Comparison of ENCODE assay signal across 20 mouse cellular contexts in genomic region chr2:124705806-124706205, GRCm38 (mm10).
A peak's percentile ranks its signal among the peaks of the same experiment; 100 is the strongest.
DNase-seq lines count a peak whose midpoint lies in the region; ATAC-seq and TF ChIP-seq lines count a peak whose summit lies in the region.
"Had no signal": no experiment of that assay in that cellular context is flagged by ENCODE, and none has a peak within 500 bp of the region (broad histone marks: within the 10 kb centered on the region; RNA-seq: fewer than 3 reads in every experiment).

No protein-coding gene starts in this region.

- WGBS in heart, embryonic 11.5 days (ENCODE audit: insufficient replicate concordance): 39% methylated on average over 4 of the region's 4 CpGs
- 35% methylated on average over 4 of the region's 4 CpGs for WGBS in limb, embryonic 11.5 days
- WGBS in limb, embryonic 10.5 days: 44% methylated on average over 4 of the region's 4 CpGs
- WGBS in lung, adult 2 months: 59% methylated on average over 4 of the region's 4 CpGs

- H3K9me3 ChIP-seq in heart, embryonic 11.5 days (replicated peaks; ENCODE audit: control insufficient read depth, low read length): no peaks in the 10 kb centered on the region
- H3K9me3 ChIP-seq in limb, embryonic 11.5 days (ENCODE audit: control insufficient read depth, low read length): no peaks in the 10 kb centered on the region
- no peaks in the 10 kb centered on the region for H3K9me3 ChIP-seq in limb, embryonic 10.5 days (replicated peaks)
- H3K9me3 ChIP-seq: forebrain, embryonic 12.5 days; hindbrain, embryonic 15.5 days; intestine, embryonic 15.5 days; neural tube, embryonic 15.5 days had no signal

- H3K9ac ChIP-seq in heart, embryonic 11.5 days (ENCODE audit: low read depth, low read length): no peak overlapping the region
- H3K9ac ChIP-seq in limb, embryonic 11.5 days (ENCODE audit: low read length): no peak overlapping the region
- H3K9ac ChIP-seq: forebrain, embryonic 12.5 days; hindbrain, embryonic 15.5 days; intestine, embryonic 15.5 days; neural tube, embryonic 15.5 days had no signal

- no peaks in the 10 kb centered on the region for H3K4me1 ChIP-seq in heart, embryonic 11.5 days (ENCODE audit: control insufficient read depth, insufficient read depth, low read length)
- 0 out of 2 replicates have a peak, but pooled peaks cover 3% of the 10 kb centered on the region for H3K4me1 ChIP-seq in limb, embryonic 11.5 days (ENCODE audit: control insufficient read depth, insufficient read depth, low read length)
- H3K4me1 ChIP-seq in limb, embryonic 10.5 days: peaks cover 16% of the 10 kb centered on the region; the same call in 1 of the 2 replicates
- H3K4me1 ChIP-seq in lung, adult 2 months (ENCODE audit: control insufficient read depth, insufficient read depth, low read length): no peaks in the 10 kb centered on the region; the same call in 1 of the 2 replicates
- H3K4me1 ChIP-seq: hindbrain, embryonic 15.5 days; intestine, embryonic 15.5 days; neural tube, embryonic 15.5 days had no signal

- no peak for DNase-seq in heart, postnatal 10 days
- DNase-seq in limb, embryonic 11.5 days (ENCODE audit: low spot score): no peak
- DNase-seq in limb, embryonic 10.5 days (ENCODE audit: low spot score): no peak
- DNase-seq in forelimb bud, embryonic 11.5 days (ENCODE audit: low read depth, low spot score): peak; percentile 11
- DNase-seq in thymus, postnatal 0 days (ENCODE audit: low spot score): no peak
- DNase-seq in lung, adult 2 months: no peak
- DNase-seq: B cell, adult 2 months; cerebellum, adult 18-20 months; cerebellum, postnatal 36 days; gastrocnemius, postnatal 14 days; lung, adult 18-20 months; spleen, adult 18-20 months; thymus, adult 18-20 months had no signal

- no peak overlapping the region for H3K4me3 ChIP-seq in heart, embryonic 11.5 days (ENCODE audit: low read depth, low read length)
- H3K4me3 ChIP-seq in limb, embryonic 11.5 days (ENCODE audit: low read depth, low read length): no peak overlapping the region
- H3K4me3 ChIP-seq in limb, embryonic 10.5 days: no peak overlapping the region
- no peak overlapping the region for H3K4me3 ChIP-seq in lung, adult 2 months (replicated peaks; ENCODE audit: extremely low read depth, low read depth, low read length)
- H3K4me3 ChIP-seq: forebrain, embryonic 12.5 days; hindbrain, embryonic 15.5 days; intestine, embryonic 15.5 days; megakaryocyte, embryonic 14.5 days; neural tube, embryonic 15.5 days had no signal

- no peak for ATAC-seq in heart, embryonic 11.5 days (replicated peaks; ENCODE audit: insufficient number of reproducible peaks, low FRiP score, low TSS enrichment)
- 0 out of 2 replicates have a peak, but pooled peaks have one; percentile 72 for ATAC-seq in limb, embryonic 11.5 days (ENCODE audit: insufficient number of reproducible peaks, low FRiP score, low TSS enrichment, low read depth)
- ATAC-seq: intestine, embryonic 15.5 days; midbrain, embryonic 16.5 days had no signal

- no peaks in the 10 kb centered on the region for H3K36me3 ChIP-seq in heart, embryonic 11.5 days (ENCODE audit: control insufficient read depth, insufficient read depth, low read length)
- H3K36me3 ChIP-seq in limb, embryonic 11.5 days (ENCODE audit: control insufficient read depth, insufficient read depth, low read length): no peaks in the 10 kb centered on the region
- no peaks in the 10 kb centered on the region for H3K36me3 ChIP-seq in limb, embryonic 10.5 days
- H3K36me3 ChIP-seq: forebrain, embryonic 12.5 days; hindbrain, embryonic 15.5 days; intestine, embryonic 15.5 days; neural tube, embryonic 15.5 days had no signal

- H3K4me2 ChIP-seq in heart, embryonic 11.5 days: no peak overlapping the region
- H3K4me2 ChIP-seq in limb, embryonic 11.5 days (ENCODE audit: low read depth, severe bottlenecking): no peak overlapping the region
- H3K4me2 ChIP-seq: forebrain, embryonic 12.5 days; hindbrain, embryonic 15.5 days; intestine, embryonic 15.5 days; neural tube, embryonic 15.5 days had no signal

- H3K27me3 ChIP-seq in heart, embryonic 11.5 days (ENCODE audit: control insufficient read depth, insufficient read depth, low read length): no peaks in the 10 kb centered on the region
- no peaks in the 10 kb centered on the region for H3K27me3 ChIP-seq in limb, embryonic 11.5 days (ENCODE audit: control insufficient read depth, insufficient read depth, low read length)
- H3K27me3 ChIP-seq in limb, embryonic 10.5 days (ENCODE audit: low read depth, poor library complexity, severe bottlenecking): no peaks in the 10 kb centered on the region
- H3K27me3 ChIP-seq: forebrain, embryonic 12.5 days; hindbrain, embryonic 15.5 days; intestine, embryonic 15.5 days; megakaryocyte, embryonic 14.5 days; neural tube, embryonic 15.5 days had no signal

- TF ChIP-seq CTCF in lung, adult 2 months (IDR thresholded peaks at IDR 0.05; ENCODE audit: insufficient read depth, low read length): no peak

- intact Hi-C loops in heart, postnatal 10 days (cut with DNase I): loop anchor here (5.0 kb wide), 1 partner anchor 141 kb away; no protein-coding TSS in a partner anchor

- TF ChIP-seq POLR2A in lung, adult 2 months (IDR thresholded peaks at IDR 0.05; ENCODE audit: borderline replicate concordance, extremely low read depth, low read depth, low read length): no peak

- 0 out of 2 replicates have a peak overlapping the region, but pooled peaks have one; percentile 35 for H3K27ac ChIP-seq in heart, embryonic 11.5 days (ENCODE audit: low read depth, low read length)
- no peak overlapping the region for H3K27ac ChIP-seq in limb, embryonic 11.5 days (replicated peaks; ENCODE audit: low read depth, low read length)
- no peak overlapping the region for H3K27ac ChIP-seq in limb, embryonic 10.5 days
- H3K27ac ChIP-seq: forebrain, embryonic 12.5 days; hindbrain, embryonic 15.5 days; intestine, embryonic 15.5 days; neural tube, embryonic 15.5 days had no signal
